Comparison of ENCODE assay signal across 8 mouse cellular contexts in the genomic region with DNA sequence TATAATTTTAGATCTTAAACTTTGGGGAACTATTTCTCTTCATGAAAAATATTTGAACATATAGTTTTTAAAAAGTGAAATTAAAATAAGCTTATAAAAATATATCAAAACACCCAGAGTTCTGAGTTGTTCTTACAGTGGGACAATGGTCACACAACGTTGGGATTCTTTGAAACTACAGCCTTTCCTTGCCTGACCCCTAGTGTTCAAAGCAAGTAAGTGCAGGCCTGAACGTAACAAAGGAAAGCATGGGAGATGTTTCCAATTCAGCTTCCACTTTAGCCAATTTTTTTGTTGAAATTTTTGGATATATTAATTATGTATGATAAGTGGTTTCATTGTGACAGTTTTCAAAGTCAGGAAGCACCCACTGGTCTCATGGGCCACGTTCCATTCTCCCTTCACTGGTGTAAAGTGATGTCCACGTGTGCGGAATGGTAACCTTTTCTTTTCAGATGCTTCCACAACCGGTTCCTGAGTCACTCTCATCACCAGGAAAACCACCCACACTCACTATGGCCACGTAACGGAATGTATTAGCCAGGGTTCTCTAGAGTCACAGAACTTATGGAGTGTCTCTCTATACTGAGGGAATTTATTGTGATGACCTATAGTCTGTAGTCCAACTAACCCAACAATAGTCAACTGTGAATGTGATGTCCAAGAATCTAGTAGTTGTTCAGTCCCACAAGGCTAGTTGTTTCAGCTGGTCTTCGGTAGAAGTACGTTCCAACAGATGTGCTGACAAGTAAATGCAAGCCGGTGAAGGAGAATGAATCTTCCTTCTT.
A peak's percentile ranks its signal among the peaks of the same experiment; 100 is the strongest.
DNase-seq lines count a peak whose midpoint lies in the region; ATAC-seq and TF ChIP-seq lines count a peak whose summit lies in the region.

No protein-coding gene starts in this region.

- no peak for ATAC-seq in lung, embryonic 14.5 days (ENCODE audit: insufficient read depth)
- ATAC-seq in neural tube, embryonic 14.5 days (ENCODE audit: low read depth): peak; percentile 90

- no peak overlapping the region for H3K4me2 ChIP-seq in lung, embryonic 14.5 days
- no peak overlapping the region for H3K4me2 ChIP-seq in neural tube, embryonic 14.5 days (ENCODE audit: low read depth, low read length)

- peak; percentile 21 for DNase-seq in adrenal gland, postnatal 10 days
- DNase-seq in adrenal gland, postnatal 25 days: no peak
- DNase-seq in lung, embryonic 14.5 days: peak; percentile 70
- DNase-seq in lung, adult 18-20 months: no peak
- DNase-seq in embryo, embryonic 10.5 days (ENCODE audit: low spot score): peak; percentile 74
- DNase-seq in kidney, postnatal 14 days: peak; percentile 12
- DNase-seq in ovary, adult 18-20 months (ENCODE audit: low spot score): no peak

- WGBS in lung, embryonic 14.5 days: 66% methylated on average over 11 of the region's 11 CpGs
- WGBS in neural tube, embryonic 14.5 days: 70% methylated on average over 11 of the region's 11 CpGs

- H3K27ac ChIP-seq in lung, embryonic 14.5 days (ENCODE audit: low read depth): no peak overlapping the region
- H3K27ac ChIP-seq in neural tube, embryonic 14.5 days (ENCODE audit: low read depth, low read length): no peak overlapping the region

- no peaks in the 10 kb centered on the region for H3K36me3 ChIP-seq in lung, embryonic 14.5 days (ENCODE audit: insufficient read depth)
- H3K36me3 ChIP-seq in neural tube, embryonic 14.5 days (ENCODE audit: control insufficient read depth, insufficient read depth, low read length): no peaks in the 10 kb centered on the region

- no peak overlapping the region for H3K9ac ChIP-seq in lung, embryonic 14.5 days
- H3K9ac ChIP-seq in neural tube, embryonic 14.5 days (replicated peaks; ENCODE audit: low read depth, low read length): no peak overlapping the region

- no peaks in the 10 kb centered on the region for H3K9me3 ChIP-seq in lung, embryonic 14.5 days (ENCODE audit: low read depth, low read length)
- no peaks in the 10 kb centered on the region for H3K9me3 ChIP-seq in neural tube, embryonic 14.5 days (ENCODE audit: control insufficient read depth, low read length)

- TF ChIP-seq CTCF in lung, embryonic 14.5 days (IDR thresholded peaks at IDR 0.05; ENCODE audit: low read depth): peak; percentile 91

- H3K27me3 ChIP-seq in lung, embryonic 14.5 days (ENCODE audit: insufficient read depth, low read length): no peaks in the 10 kb centered on the region
- no peaks in the 10 kb centered on the region for H3K27me3 ChIP-seq in neural tube, embryonic 14.5 days (ENCODE audit: control insufficient read depth, insufficient read depth, low read length)

- no peak overlapping the region for H3K4me3 ChIP-seq in lung, embryonic 14.5 days (ENCODE audit: low read depth, low read length)
- H3K4me3 ChIP-seq in neural tube, embryonic 14.5 days (ENCODE audit: low read depth, low read length): no peak overlapping the region

- H3K4me1 ChIP-seq in lung, embryonic 14.5 days (ENCODE audit: insufficient read depth): no peaks in the 10 kb centered on the region
- no peaks in the 10 kb centered on the region for H3K4me1 ChIP-seq in neural tube, embryonic 14.5 days (ENCODE audit: control insufficient read depth, insufficient read depth, low read length)

Comparison
In these comparisons a context has a peak if more than half of its experiments do, and no peak if none do; other contexts are left out.
1. DNase-seq: peak in adrenal gland, postnatal 10 days (single experiment), lung, embryonic 14.5 days (single experiment), embryo, embryonic 10.5 days (single experiment) and kidney, postnatal 14 days (single experiment); none in adrenal gland, postnatal 25 days (single experiment), lung, adult 18-20 months (0 of 2) and ovary, adult 18-20 months (single experiment).